Mouse (Mus musculus): Measurements from ENCODE around the gene Corin. TPM values are rescaled to one million over a fixed set of nuclear protein-coding genes. Genes with fewer than 3 reads are reported as not detected.

Gene Corin
- polyA plus RNA-seq (2015; fragmentation: Nextera tagmentation; extraction: Ambion mirVana) = 0.98 and 1.0 TPM in 2 replicates

GRCm38 (mm10) chr5:72503531-72504523, at the start of gene Corin:
Gene Corin (minus strand): TSS chr5:72504473.

Other genes with a start within 250 kb of the Corin start
- 8.4 and 9.0 TPM in 2 replicates for gene Nfxl1, start 55.2 kb upstream of the Corin start, polyA plus RNA-seq (2015; fragmentation: Nextera tagmentation; extraction: Ambion mirVana)
- gene Zar1, start 76.8 kb upstream of the Corin start, polyA plus RNA-seq (2015; fragmentation: Nextera tagmentation; extraction: Ambion mirVana) = 0.21 and 0.63 TPM in 2 replicates
- gene Gm5868, start 83.1 kb upstream of the Corin start, polyA plus RNA-seq (2015; fragmentation: Nextera tagmentation; extraction: Ambion mirVana) = 0.69 and 1.8 TPM in 2 replicates
- 0.07 and 0.08 TPM in 2 replicates for gene Cnga1, start 139.8 kb upstream of the Corin start, polyA plus RNA-seq (2015; fragmentation: Nextera tagmentation; extraction: Ambion mirVana)
- gene Nipal1, start 143.3 kb upstream of the Corin start, polyA plus RNA-seq (2015; fragmentation: Nextera tagmentation; extraction: Ambion mirVana) = 4.7 and 9.0 TPM in 2 replicates
- not detected in 2 replicates for gene Txk, start 248.3 kb upstream of the Corin start, polyA plus RNA-seq (2015; fragmentation: Nextera tagmentation; extraction: Ambion mirVana)

Data from adrenal gland, postnatal 0 days (tissue).